ENCODE assay signal across 14 mouse cellular contexts in genomic region chr9:98333219-98333754, GRCm38 (mm10). TPM values are rescaled to one million over a fixed set of nuclear protein-coding genes. Genes with fewer than 3 reads are reported as not detected.
DNase-seq lines count a peak whose midpoint lies in the region; ATAC-seq and TF ChIP-seq lines count a peak whose summit lies in the region.
"Had no signal": no experiment of that assay in that cellular context is flagged by ENCODE, and none has a peak within 500 bp of the region (broad histone marks: within the 10 kb centered on the region; RNA-seq: fewer than 3 reads in every experiment).

No protein-coding gene starts in this region.

- no peak overlapping the region for H3K9ac ChIP-seq in liver, postnatal 0 days (replicated peaks)
- H3K9ac ChIP-seq in kidney, embryonic 14.5 days (ENCODE audit: low read depth, low read length): no peak overlapping the region
- H3K9ac ChIP-seq: embryonic facial prominence, embryonic 13.5 days had no signal

- WGBS in liver, postnatal 0 days (ENCODE audit: insufficient replicate concordance): 41% methylated on average over 3 of the region's 3 CpGs
- 12% methylated on average over 3 of the region's 3 CpGs for WGBS in thymus, adult 2 months
- WGBS in kidney, embryonic 14.5 days: 60% methylated on average over 3 of the region's 3 CpGs

- no peaks in the 10 kb centered on the region for H3K27me3 ChIP-seq in liver, postnatal 0 days (ENCODE audit: insufficient read depth, low read length)
- H3K27me3 ChIP-seq in thymus, adult 2 months (ENCODE audit: control insufficient read depth, insufficient read depth, low read length): no peaks in the 10 kb centered on the region
- no peaks in the 10 kb centered on the region for H3K27me3 ChIP-seq in kidney, embryonic 14.5 days (ENCODE audit: control insufficient read depth, insufficient read depth, low read length)
- H3K27me3 ChIP-seq: embryonic facial prominence, embryonic 13.5 days had no signal

- H3K27ac ChIP-seq in liver, postnatal 0 days (ENCODE audit: low read depth): no peak overlapping the region
- 0 out of 2 replicates have a peak overlapping the region, but pooled peaks have one; percentile 42 for H3K27ac ChIP-seq in thymus, adult 2 months (ENCODE audit: control insufficient read depth, insufficient read depth, low read length)
- H3K27ac ChIP-seq in kidney, embryonic 14.5 days (ENCODE audit: low read depth, low read length): no peak overlapping the region
- H3K27ac ChIP-seq: embryonic facial prominence, embryonic 13.5 days; midbrain, embryonic 10.5 days had no signal

- H3K4me3 ChIP-seq in liver, postnatal 0 days (ENCODE audit: low read depth, low read length): no peak overlapping the region
- H3K4me3 ChIP-seq in thymus, adult 2 months (ENCODE audit: control insufficient read depth, insufficient read depth, low read length): no peak overlapping the region
- no peak overlapping the region for H3K4me3 ChIP-seq in kidney, embryonic 14.5 days (ENCODE audit: low read length)
- H3K4me3 ChIP-seq: embryonic facial prominence, embryonic 13.5 days; midbrain, embryonic 10.5 days had no signal

- H3K9me3 ChIP-seq in liver, postnatal 0 days (ENCODE audit: low read length): no peaks in the 10 kb centered on the region
- H3K9me3 ChIP-seq in kidney, embryonic 14.5 days (ENCODE audit: control insufficient read depth, low read length): no peaks in the 10 kb centered on the region
- H3K9me3 ChIP-seq: embryonic facial prominence, embryonic 13.5 days; midbrain, embryonic 10.5 days had no signal

- TF ChIP-seq EP300 in liver, postnatal 0 days (IDR thresholded peaks at IDR 0.05; ENCODE audit: low read depth): no peak

- no peaks in the 10 kb centered on the region for H3K36me3 ChIP-seq in liver, postnatal 0 days (replicated peaks; ENCODE audit: insufficient read depth, low read length)
- H3K36me3 ChIP-seq in thymus, adult 2 months (ENCODE audit: control insufficient read depth, insufficient read depth, low read length): no peaks in the 10 kb centered on the region
- H3K36me3 ChIP-seq in kidney, embryonic 14.5 days (ENCODE audit: control insufficient read depth, insufficient read depth, low read length): no peaks in the 10 kb centered on the region
- H3K36me3 ChIP-seq: embryonic facial prominence, embryonic 13.5 days; midbrain, embryonic 10.5 days had no signal

- no peak overlapping the region for H3K4me2 ChIP-seq in liver, postnatal 0 days (ENCODE audit: low read depth, low read length)
- no peak overlapping the region for H3K4me2 ChIP-seq in kidney, embryonic 14.5 days (replicated peaks; ENCODE audit: low read depth, low read length)
- H3K4me2 ChIP-seq: embryonic facial prominence, embryonic 13.5 days had no signal

- H3K4me1 ChIP-seq in liver, postnatal 0 days (ENCODE audit: insufficient read depth): no peaks in the 10 kb centered on the region; the same call in 1 of the 2 replicates
- peaks cover 14% of the 10 kb centered on the region for H3K4me1 ChIP-seq in thymus, adult 2 months (replicated peaks; ENCODE audit: control insufficient read depth, insufficient read depth, low read length)
- peaks cover 10% of the 10 kb centered on the region; the same call in 1 of the 2 replicates for H3K4me1 ChIP-seq in kidney, embryonic 14.5 days (ENCODE audit: control insufficient read depth, insufficient read depth, low read length)

- TF ChIP-seq POLR2A in thymus, adult 2 months (IDR thresholded peaks at IDR 0.05; ENCODE audit: control insufficient read depth, extremely low read depth, insufficient read depth, low read length, poor library complexity): no peak

- DNase-seq in CD8-positive naive resting alpha-beta T cell, adult 2 months (ENCODE audit: low read depth in 2 of 2, low spot score in 2 of 2): peak; percentile 17 to 18
- DNase-seq in liver, postnatal 0 days: no peak
- DNase-seq in thymus, adult 2 months: peak; percentile 31
- no peak for DNase-seq in layer of hippocampus, adult 8-10 months (ENCODE audit: low spot score in 2 of 2)
- no peak for DNase-seq in left cerebral cortex, postnatal 14 days (ENCODE audit: low spot score in 2 of 2)
- DNase-seq: adrenal gland, adult 8-10 months; cerebellum, postnatal 25 days; kidney, postnatal 14 days; retina, postnatal 1 day had no signal

- intact Hi-C loops in left cerebral cortex, postnatal 14 days (cut with DNase I): no loop called here

- no peak for TF ChIP-seq CTCF in liver, postnatal 0 days (IDR thresholded peaks at IDR 0.05; ENCODE audit: low read depth)
- no peak for TF ChIP-seq CTCF in thymus, adult 2 months (IDR thresholded peaks at IDR 0.05; ENCODE audit: borderline replicate concordance, control insufficient read depth, extremely low read depth, insufficient read depth, low read length, poor library complexity)

- peak; percentile 96 for ATAC-seq in common myeloid progenitor, adult 5-6 weeks (replicated peaks; ENCODE audit: low read depth, poor library complexity, severe bottlenecking)
- peak; percentile 32; the same call in 1 of the 2 replicates for ATAC-seq in liver, postnatal 0 days
- ATAC-seq in monocyte, adult 5-6 weeks (replicated peaks; ENCODE audit: insufficient number of reproducible peaks, low FRiP score, low TSS enrichment, poor library complexity, severe bottlenecking): no peak
- ATAC-seq in kidney, embryonic 14.5 days (ENCODE audit: low FRiP score, low TSS enrichment): no peak

RNA-seq across cellular contexts. Expression of gene Nmnat3, which starts 46.1 kb away (rescaled TPM):
- total RNA-seq in common myeloid progenitor, adult 5-6 weeks (2017): 21.1 and 29.9 TPM in 2 replicates
- polyA plus RNA-seq in liver, postnatal 0 days (2015; fragmentation: Nextera tagmentation; extraction: Ambion mirVana): 13.9 and 14.2 TPM in 2 replicates
- 10.9 and 12.9 TPM in 2 replicates for polyA plus RNA-seq in thymus, adult 2 months (2012; rRNA removed)
- 5.2 to 8.6 TPM (median 7.2 TPM) in 3 replicates for total RNA-seq in monocyte, adult 5-6 weeks (2017)
- 1 to 10 TPM; 1.0 to 2.8 (median 2.4) TPM for total RNA-seq in layer of hippocampus, adult 8-10 months (2022)
- 1 to 10 TPM in 1 of 2 experiments, under 1 TPM in 1; 0.48 to 1.0 TPM for total RNA-seq in left cerebral cortex, postnatal 14 days (2021)
- 6.4 and 8.4 TPM in 2 replicates for polyA plus RNA-seq in kidney, embryonic 14.5 days (2014; fragmentation: Nextera tagmentation; extraction: Ambion mirVana)

Comparison
In these comparisons a context has a peak if more than half of its experiments do, and no peak if none do; other contexts are left out.
1. DNase-seq: peak in CD8-positive naive resting alpha-beta T cell, adult 2 months (2 of 2) and thymus, adult 2 months (single experiment); none in liver, postnatal 0 days (single experiment), layer of hippocampus, adult 8-10 months (0 of 2) and left cerebral cortex, postnatal 14 days (0 of 2).
2. ATAC-seq: peak in common myeloid progenitor, adult 5-6 weeks (single experiment) and liver, postnatal 0 days (single experiment); none in monocyte, adult 5-6 weeks (single experiment) and kidney, embryonic 14.5 days (single experiment).